Mouse (Mus musculus): ENCODE measurements around the gene Pygo2. TPM values are rescaled to one million over a fixed set of nuclear protein-coding genes. Genes with fewer than 3 reads are reported as not detected.

Pygo2 gene
- total and polyA plus RNA-seq, 3 experiments = 21.9 to 40.8 (median 29.7) TPM

- Histone ChIP-seq H3K27me3 (replicated peaks) (peaks cover 5% of the 10 kb centered on the region), H3K4me2 (ENCODE audit: insufficient read depth, low read depth, poor library complexity, severe bottlenecking) (no peak overlapping the region), H3K79me2 (replicated peaks; ENCODE audit: control insufficient read depth, extremely low read depth, insufficient read depth, poor library complexity, severe bottlenecking) (no peaks in the 10 kb centered on the region), H3K9ac (ENCODE audit: insufficient read depth, low read depth) (no peak overlapping the region), H3K36me3 (replicated peaks in 1 of 2; ENCODE audit: control insufficient read depth in 1 of 2, insufficient read depth in 1 of 2, low read length in 1 of 2) (no peaks in the 10 kb centered on the region), H3K27ac (ENCODE audit: insufficient read depth, low read depth) (no peak overlapping the region), H3K4me1 (ENCODE audit: control insufficient read depth in 1 of 2, insufficient read depth in 2 of 2) (peaks cover 14 to 19% of the 10 kb centered on the region in 2 experiments), H3K4me3 (replicated peaks in 1 of 3; ENCODE audit: low read depth in 2 of 3, low read length in 2 of 3, poor library complexity in 1 of 3) (no peak overlapping the region), H3K9me3 (replicated peaks; ENCODE audit: low read length) (no peaks in the 10 kb centered on the region)
- in situ Hi-C loops (cut with MboI; ENCODE audit: low pct_ligation_motif_present, low pct_unique_long_range_greater_than_20kb, low sequenced_read_pairs) (loop anchor here (5.0 kb wide), 1 partner anchor 35 kb away; no protein-coding TSS in a partner anchor), dilution Hi-C loops (cut with MboI; ENCODE audit: extremely low pct_ligation_motif_present, extremely low pct_unique_long_range_greater_than_20kb, low sequenced_read_pairs) (no loop called here)
- no peak for DNase-seq (ENCODE audit: extremely low read depth)
- 0 out of 2 replicates have a peak, but pooled peaks have one; percentile 42 for TF ChIP-seq EP300 (IDR thresholded peaks at IDR 0.05; ENCODE audit: low read length)
- TF ChIP-seq JUND (conservative IDR thresholded peaks at IDR 0.05; ENCODE audit: low read depth, low read length) = peak; percentile 60; the same call in 1 of the 2 replicates
- no peak for TF ChIP-seq CHD2 (IDR thresholded peaks at IDR 0.05; ENCODE audit: low read length)
- peak; percentile 83 for TF ChIP-seq IRF4 (IDR thresholded peaks at IDR 0.05; ENCODE audit: low read depth, low read length)
- peak; percentile 27; the same call in 1 of the 2 replicates for TF ChIP-seq MAX (IDR thresholded peaks at IDR 0.05; ENCODE audit: low read length)
Observed at GRCm38 (mm10) chr3:89482249-89482648, 52.2 kb downstream of the Pygo2 start.

Other genes starting within 250 kb of the Pygo2 start
Only the 20 nearest of the 23 such genes appear.
- 205 and 222 TPM in 2 replicates for gene Mtx1, start 203.1 kb upstream of the Pygo2 start, total RNA-seq (2012; rRNA removed)
- gene Mtx1, start 203.1 kb upstream of the Pygo2 start, total RNA-seq (2014; rRNA removed) = 256 and 299 TPM in 2 replicates
- gene Mtx1, start 203.1 kb upstream of the Pygo2 start, polyA plus RNA-seq (2012; ENCODE audit: insufficient read length, low read depth) = 159 and 162 TPM in 2 replicates
- gene Muc1, start 201.2 kb upstream of the Pygo2 start, total RNA-seq (2012; rRNA removed) = 0.38 and 0.50 TPM in 2 replicates
- gene Muc1, start 201.2 kb upstream of the Pygo2 start, total RNA-seq (2014; rRNA removed) = 0.09 and 0.28 TPM in 2 replicates
- gene Muc1, start 201.2 kb upstream of the Pygo2 start, polyA plus RNA-seq (2012; ENCODE audit: insufficient read length, low read depth) = 0.60 and 0.71 TPM in 2 replicates
- gene Krtcap2, start 184.2 kb upstream of the Pygo2 start, total RNA-seq (2012; rRNA removed) = 141 and 143 TPM in 2 replicates
- gene Krtcap2, start 184.2 kb upstream of the Pygo2 start, total RNA-seq (2014; rRNA removed) = 127 and 180 TPM in 2 replicates
- 198 and 230 TPM in 2 replicates for gene Krtcap2, start 184.2 kb upstream of the Pygo2 start, polyA plus RNA-seq (2012; ENCODE audit: insufficient read length, low read depth)
- 1.9 and 2.0 TPM in 2 replicates for gene Trim46, start 183.9 kb upstream of the Pygo2 start, total RNA-seq (2012; rRNA removed)
- 0.36 TPM in 2 replicates for gene Trim46, start 183.9 kb upstream of the Pygo2 start, total RNA-seq (2014; rRNA removed)
- gene Trim46, start 183.9 kb upstream of the Pygo2 start, polyA plus RNA-seq (2012; ENCODE audit: insufficient read length, low read depth) = 1.4 and 1.9 TPM in 2 replicates
- gene Dpm3, start 170.9 kb upstream of the Pygo2 start, total RNA-seq (2012; rRNA removed) = 189 and 228 TPM in 2 replicates
- 45.8 and 52.7 TPM in 2 replicates for gene Dpm3, start 170.9 kb upstream of the Pygo2 start, total RNA-seq (2014; rRNA removed)
- 70.4 and 74.8 TPM in 2 replicates for gene Dpm3, start 170.9 kb upstream of the Pygo2 start, polyA plus RNA-seq (2012; ENCODE audit: insufficient read length, low read depth)
- gene Slc50a1, start 159.6 kb upstream of the Pygo2 start, total RNA-seq (2012; rRNA removed) = 47.8 and 50.9 TPM in 2 replicates
- gene Slc50a1, start 159.6 kb upstream of the Pygo2 start, total RNA-seq (2014; rRNA removed) = 40.6 and 41.8 TPM in 2 replicates
- 44.7 and 56.0 TPM in 2 replicates for gene Slc50a1, start 159.6 kb upstream of the Pygo2 start, polyA plus RNA-seq (2012; ENCODE audit: insufficient read length, low read depth)
- gene Efna1, start 149.1 kb upstream of the Pygo2 start, total RNA-seq (2012; rRNA removed) = 0.59 and 0.93 TPM in 2 replicates
- gene Efna1, start 149.1 kb upstream of the Pygo2 start, total RNA-seq (2014; rRNA removed) = 0.62 and 0.70 TPM in 2 replicates
- gene Efna1, start 149.1 kb upstream of the Pygo2 start, polyA plus RNA-seq (2012; ENCODE audit: insufficient read length, low read depth) = 0.71 and 0.80 TPM in 2 replicates
- gene Efna3, start 107.2 kb upstream of the Pygo2 start, total RNA-seq (2012; rRNA removed) = 0.13 TPM in 1 of 2 replicates, not detected in the other
- gene Efna3, start 107.2 kb upstream of the Pygo2 start, total RNA-seq (2014; rRNA removed) = 0.09 TPM in 1 of 2 replicates, not detected in the other
- gene Efna3, start 107.2 kb upstream of the Pygo2 start, polyA plus RNA-seq (2012; ENCODE audit: insufficient read length, low read depth) = 0.19 TPM in 1 of 2 replicates, not detected in the other
- gene Efna4, start 92.2 kb upstream of the Pygo2 start, total RNA-seq (2012; rRNA removed) = 2.6 and 3.1 TPM in 2 replicates
- 0.76 and 1.1 TPM in 2 replicates for gene Efna4, start 92.2 kb upstream of the Pygo2 start, total RNA-seq (2014; rRNA removed)
- 1.00 and 1.1 TPM in 2 replicates for gene Efna4, start 92.2 kb upstream of the Pygo2 start, polyA plus RNA-seq (2012; ENCODE audit: insufficient read length, low read depth)
- 31.3 and 39.1 TPM in 2 replicates for gene Adam15, start 80.2 kb upstream of the Pygo2 start, total RNA-seq (2012; rRNA removed)
- gene Adam15, start 80.2 kb upstream of the Pygo2 start, total RNA-seq (2014; rRNA removed) = 5.8 and 5.9 TPM in 2 replicates
- 26.2 and 26.5 TPM in 2 replicates for gene Adam15, start 80.2 kb upstream of the Pygo2 start, polyA plus RNA-seq (2012; ENCODE audit: insufficient read length, low read depth)
- not detected in 2 replicates for gene Dcst2, start 68.2 kb upstream of the Pygo2 start, total RNA-seq (2012; rRNA removed)
- not detected in 2 replicates for gene Dcst2, start 68.2 kb upstream of the Pygo2 start, total RNA-seq (2014; rRNA removed)
- gene Dcst2, start 68.2 kb upstream of the Pygo2 start, polyA plus RNA-seq (2012; ENCODE audit: insufficient read length, low read depth) = 0.10 and 0.14 TPM in 2 replicates
- gene Dcst1, start 65.0 kb upstream of the Pygo2 start, total RNA-seq (2012; rRNA removed) = 0.04 and 0.21 TPM in 2 replicates
- not detected in 2 replicates for gene Dcst1, start 65.0 kb upstream of the Pygo2 start, total RNA-seq (2014; rRNA removed)
- gene Dcst1, start 65.0 kb upstream of the Pygo2 start, polyA plus RNA-seq (2012; ENCODE audit: insufficient read length, low read depth) = 0.10 and 0.53 TPM in 2 replicates
- gene Zbtb7b, start 35.4 kb upstream of the Pygo2 start, total RNA-seq (2012; rRNA removed) = 31.6 and 34.2 TPM in 2 replicates
- 11.9 and 12.7 TPM in 2 replicates for gene Zbtb7b, start 35.4 kb upstream of the Pygo2 start, total RNA-seq (2014; rRNA removed)
- gene Zbtb7b, start 35.4 kb upstream of the Pygo2 start, polyA plus RNA-seq (2012; ENCODE audit: insufficient read length, low read depth) = 27.6 and 32.4 TPM in 2 replicates
- not detected in 2 replicates for gene Lenep, start 27.4 kb upstream of the Pygo2 start, total RNA-seq (2012; rRNA removed)
- not detected in 2 replicates for gene Lenep, start 27.4 kb upstream of the Pygo2 start, total RNA-seq (2014; rRNA removed)
- not detected in 2 replicates for gene Lenep, start 27.4 kb upstream of the Pygo2 start, polyA plus RNA-seq (2012; ENCODE audit: insufficient read length, low read depth)
- gene Flad1, start 18.3 kb upstream of the Pygo2 start, total RNA-seq (2012; rRNA removed) = 26.9 and 29.0 TPM in 2 replicates
- 28.7 and 31.1 TPM in 2 replicates for gene Flad1, start 18.3 kb upstream of the Pygo2 start, total RNA-seq (2014; rRNA removed)
- gene Flad1, start 18.3 kb upstream of the Pygo2 start, polyA plus RNA-seq (2012; ENCODE audit: insufficient read length, low read depth) = 25.9 and 26.0 TPM in 2 replicates
- gene Cks1b, start 11.8 kb upstream of the Pygo2 start, total RNA-seq (2012; rRNA removed) = 173 and 195 TPM in 2 replicates
- gene Cks1b, start 11.8 kb upstream of the Pygo2 start, total RNA-seq (2014; rRNA removed) = 224 and 268 TPM in 2 replicates
- 200 and 270 TPM in 2 replicates for gene Cks1b, start 11.8 kb upstream of the Pygo2 start, polyA plus RNA-seq (2012; ENCODE audit: insufficient read length, low read depth)
- 23.1 and 24.2 TPM in 2 replicates for gene Shc1, start 11.8 kb upstream of the Pygo2 start, total RNA-seq (2012; rRNA removed)
- 40.2 and 40.6 TPM in 2 replicates for gene Shc1, start 11.8 kb upstream of the Pygo2 start, total RNA-seq (2014; rRNA removed)
- 32.1 and 32.3 TPM in 2 replicates for gene Shc1, start 11.8 kb upstream of the Pygo2 start, polyA plus RNA-seq (2012; ENCODE audit: insufficient read length, low read depth)
- gene Pbxip1, start 6.5 kb downstream of the Pygo2 start, total RNA-seq (2012; rRNA removed) = 16.3 and 18.4 TPM in 2 replicates
- 14.1 and 14.6 TPM in 2 replicates for gene Pbxip1, start 6.5 kb downstream of the Pygo2 start, total RNA-seq (2014; rRNA removed)
- 17.3 and 17.6 TPM in 2 replicates for gene Pbxip1, start 6.5 kb downstream of the Pygo2 start, polyA plus RNA-seq (2012; ENCODE audit: insufficient read length, low read depth)
- 42.1 and 50.5 TPM in 2 replicates for gene Pmvk, start 24.3 kb downstream of the Pygo2 start, total RNA-seq (2012; rRNA removed)
- 64.0 and 69.3 TPM in 2 replicates for gene Pmvk, start 24.3 kb downstream of the Pygo2 start, total RNA-seq (2014; rRNA removed)
- 42.0 and 47.1 TPM in 2 replicates for gene Pmvk, start 24.3 kb downstream of the Pygo2 start, polyA plus RNA-seq (2012; ENCODE audit: insufficient read length, low read depth)
- gene Kcnn3, start 90.0 kb downstream of the Pygo2 start, total RNA-seq (2012; rRNA removed) = not detected in 2 replicates
- not detected in 2 replicates for gene Kcnn3, start 90.0 kb downstream of the Pygo2 start, total RNA-seq (2014; rRNA removed)
- gene Kcnn3, start 90.0 kb downstream of the Pygo2 start, polyA plus RNA-seq (2012; ENCODE audit: insufficient read length, low read depth) = 0.06 TPM in 1 of 2 replicates, not detected in the other

Data from CH12.LX (cell line).